Mouse (Mus musculus): ENCODE measurements around the gene Smc6. TPM values are rescaled to one million over a fixed set of nuclear protein-coding genes. Genes with fewer than 3 reads are reported as not detected.

Gene Smc6
- polyA plus RNA-seq, 1 experiment from 2014 or later, result 91.6 TPM

DNA sequence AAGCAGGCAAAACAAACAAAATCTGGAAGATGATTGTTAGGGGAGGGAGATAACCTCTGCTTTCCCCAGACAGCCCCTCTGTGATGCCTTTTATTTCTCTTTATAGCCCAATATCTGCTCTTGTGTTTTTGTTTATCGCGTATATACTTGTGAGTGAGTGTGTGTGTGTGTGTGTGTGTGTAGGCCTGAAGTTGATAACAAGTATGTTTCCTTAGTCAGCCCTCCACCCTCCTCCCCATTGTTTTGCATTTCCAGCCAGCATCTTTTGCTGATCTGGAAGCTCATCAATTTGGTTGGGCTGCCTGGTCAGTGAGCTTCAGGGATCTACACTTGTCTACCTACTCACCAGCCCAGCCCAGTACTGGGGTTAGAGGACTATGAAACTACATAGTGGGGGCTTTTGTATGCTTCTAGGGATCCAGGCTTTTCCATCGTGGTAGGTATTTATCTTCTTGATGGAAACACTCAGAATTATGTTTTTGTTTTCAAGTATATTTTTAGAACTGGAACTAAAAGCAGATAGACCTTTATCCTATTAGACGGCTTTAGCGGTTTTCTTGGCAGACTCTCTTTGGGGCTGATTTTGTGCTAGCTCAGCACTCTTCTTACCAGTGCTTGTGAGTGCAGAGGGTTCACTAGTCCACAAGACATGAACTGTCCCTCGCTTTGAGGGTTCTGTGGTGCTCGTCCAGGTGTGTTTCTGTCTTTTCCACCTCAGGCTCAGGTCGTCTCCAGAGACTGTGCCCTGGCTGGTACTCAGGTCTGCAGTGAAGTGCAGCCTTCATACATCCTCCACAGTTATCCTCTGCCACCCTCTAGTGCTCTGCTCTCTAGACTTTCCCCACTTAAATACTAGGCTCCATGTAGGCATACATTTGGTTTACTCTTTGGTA lies 41.3 kb downstream of the Smc6 start:
- H3K4me3 ChIP-seq, result no peak overlapping the region
- H3K4me1 ChIP-seq (replicated peaks), result no peaks in the 10 kb centered on the region
- no peaks in the 10 kb centered on the region for H3K9me3 ChIP-seq
- H3K27ac ChIP-seq (replicated peaks), result no peak overlapping the region
- H3K27me3 ChIP-seq, result no peaks in the 10 kb centered on the region
- peaks cover 54% of the 10 kb centered on the region for H3K36me3 ChIP-seq
- H3K9ac ChIP-seq, result no peak overlapping the region
- ATAC-seq (ENCODE audit: low FRiP score, low read depth), result no peak
- no peak overlapping the region for H3K4me2 ChIP-seq
- WGBS, result 92% methylated on average over 8 of the region's 8 CpGs

- H3K27me3 ChIP-seq, result no peaks in the 10 kb centered on the region
- no peak overlapping the region for H3K4me2 ChIP-seq
- H3K36me3 ChIP-seq, result peaks cover 47% of the 10 kb centered on the region
- H3K4me3 ChIP-seq, result no peak overlapping the region
- no peaks in the 10 kb centered on the region for H3K9me3 ChIP-seq
- no peak overlapping the region for H3K27ac ChIP-seq (replicated peaks)
- no peaks in the 10 kb centered on the region for H3K4me1 ChIP-seq (replicated peaks)
- WGBS, result 97% methylated on average over 2 of the region's 2 CpGs
- H3K9ac ChIP-seq, result no peak overlapping the region
- no peak for ATAC-seq (ENCODE audit: low FRiP score, low read depth)
Measured at GRCm38 (mm10) chr12:11311106-11311505, 45.4 kb downstream of the Smc6 start.

DNA sequence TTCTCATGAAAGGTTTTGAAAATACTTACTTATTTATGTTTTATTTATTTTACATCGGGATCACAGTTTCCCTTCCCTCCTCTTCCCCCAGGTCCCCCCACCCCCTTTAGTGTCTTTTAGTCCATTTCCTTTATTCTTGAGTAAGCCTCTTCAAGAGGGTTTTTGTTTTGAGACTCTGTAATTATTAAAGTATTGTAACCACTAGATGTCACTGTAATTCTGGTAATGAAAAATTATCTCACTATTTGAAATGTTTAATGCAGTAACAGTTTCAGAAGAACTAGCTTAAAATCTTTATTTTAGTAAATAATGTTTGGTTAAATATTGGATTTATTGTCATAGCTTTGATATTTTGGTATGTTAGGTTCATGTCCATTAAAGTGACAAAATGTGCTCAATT lies 48.2 kb downstream of the Smc6 start:
- WGBS, result 68% methylated on average over 1 of the region's 1 CpGs
- no peak for ATAC-seq (ENCODE audit: low FRiP score, low read depth)
- no peak overlapping the region for H3K4me3 ChIP-seq

DNA sequence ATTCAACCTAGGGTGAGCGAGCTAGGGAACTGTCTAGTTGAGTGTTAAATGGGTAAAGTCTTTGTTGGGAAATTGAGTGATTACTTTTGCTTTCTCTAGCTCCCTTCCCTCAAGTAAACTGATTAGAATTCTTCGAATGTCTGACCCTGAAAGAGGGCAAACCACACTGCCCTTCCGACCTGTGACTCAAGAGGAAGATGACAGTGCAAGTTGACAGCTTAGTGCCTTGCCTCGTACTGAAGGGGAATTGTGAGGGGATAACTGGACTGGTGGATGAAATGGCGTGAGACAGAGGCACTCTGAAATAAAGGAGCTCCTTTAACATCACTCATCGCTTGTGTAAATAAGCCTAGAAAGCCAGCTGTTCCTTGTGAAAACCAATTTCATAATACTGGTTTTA lies 52.0 kb downstream of the Smc6 start:
- no peak for ATAC-seq (ENCODE audit: low FRiP score, low read depth)
- 66% methylated on average over 6 of the region's 6 CpGs for WGBS

More for the DNA sequence above, 48.2 kb downstream of the Smc6 start:
- Histone ChIP-seq H3K4me1 (replicated peaks) (no peaks in the 10 kb centered on the region), H3K36me3 (peaks cover 40% of the 10 kb centered on the region), H3K4me2 (no peak overlapping the region), H3K9me3 (no peaks in the 10 kb centered on the region), H3K27ac (replicated peaks) (no peak overlapping the region), H3K9ac (no peak overlapping the region), H3K27me3 (no peaks in the 10 kb centered on the region)

GRCm38 (mm10) chr12:11324480-11324879 lies 58.8 kb downstream of the Smc6 start:
- Histone ChIP-seq H3K36me3 (no peaks in the 10 kb centered on the region), H3K27ac (replicated peaks) (no peak overlapping the region), H3K9ac (no peak overlapping the region), H3K27me3 (no peaks in the 10 kb centered on the region), H3K4me2 (no peak overlapping the region), H3K4me1 (replicated peaks) (no peaks in the 10 kb centered on the region), H3K9me3 (no peaks in the 10 kb centered on the region), H3K4me3 (no peak overlapping the region)
- no peak for ATAC-seq (ENCODE audit: low FRiP score, low read depth)
- 68% methylated on average over 4 of the region's 4 CpGs for WGBS

More for the DNA sequence above, 52.0 kb downstream of the Smc6 start:
- no peak overlapping the region for H3K4me3 ChIP-seq
- peaks cover 30% of the 10 kb centered on the region for H3K36me3 ChIP-seq
- H3K9me3 ChIP-seq, result no peaks in the 10 kb centered on the region
- no peak overlapping the region for H3K9ac ChIP-seq
- no peak overlapping the region for H3K27ac ChIP-seq (replicated peaks)
- no peaks in the 10 kb centered on the region for H3K27me3 ChIP-seq
- H3K4me2 ChIP-seq, result no peak overlapping the region
- H3K4me1 ChIP-seq (replicated peaks), result no peaks in the 10 kb centered on the region

DNA sequence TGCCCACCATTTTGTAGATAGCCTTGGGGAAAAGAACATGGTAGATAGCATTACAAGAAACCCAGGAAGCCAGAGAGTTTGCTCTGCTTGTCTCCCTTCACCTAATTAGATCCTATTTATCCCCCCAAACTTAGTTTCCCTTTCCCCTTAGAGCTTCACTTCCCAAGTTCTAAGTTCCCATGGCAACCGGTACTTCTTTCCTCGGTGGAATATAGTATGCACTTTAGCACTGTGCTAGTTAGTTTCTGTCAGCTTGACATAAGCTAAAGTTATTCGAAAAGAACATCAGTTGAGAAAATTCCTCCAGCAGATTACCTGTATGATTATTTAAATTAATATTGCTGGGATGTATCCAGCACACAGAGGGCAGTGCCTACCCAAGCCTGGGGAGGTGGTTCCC lies 60.8 kb downstream of the Smc6 start:
- no peak overlapping the region for H3K27ac ChIP-seq (replicated peaks)
- H3K9me3 ChIP-seq, result no peaks in the 10 kb centered on the region
- H3K4me2 ChIP-seq, result no peak overlapping the region
- H3K9ac ChIP-seq, result no peak overlapping the region
- no peak overlapping the region for H3K4me3 ChIP-seq
- ATAC-seq (ENCODE audit: low FRiP score, low read depth), result no peak
- 73% methylated on average over 3 of the region's 3 CpGs for WGBS
- no peaks in the 10 kb centered on the region for H3K4me1 ChIP-seq (replicated peaks)
- H3K27me3 ChIP-seq, result no peaks in the 10 kb centered on the region
- 0 out of 2 replicates have a peak, but pooled peaks cover 3% of the 10 kb centered on the region for H3K36me3 ChIP-seq

DNA sequence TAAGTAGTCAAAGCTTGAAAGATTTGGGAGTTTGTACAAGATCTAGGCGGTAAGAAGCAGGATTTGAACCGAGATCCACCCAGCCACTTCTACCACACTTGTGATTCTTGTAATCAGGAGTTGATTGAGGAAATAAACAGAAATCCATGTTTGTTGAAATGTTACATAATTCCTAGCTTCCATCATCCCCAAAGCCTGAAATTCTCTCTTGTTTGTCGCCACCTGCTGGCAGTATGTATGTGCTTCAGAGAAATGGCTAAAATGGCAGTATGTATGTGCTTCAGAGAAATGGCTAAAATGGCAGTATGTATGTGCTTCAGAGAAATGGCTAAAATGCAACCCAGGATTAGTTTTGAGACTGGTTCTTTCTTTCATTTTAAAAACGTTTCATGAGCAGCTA lies 71.2 kb downstream of the Smc6 start:
- no peak overlapping the region for H3K27ac ChIP-seq (replicated peaks)
- H3K27me3 ChIP-seq, result no peaks in the 10 kb centered on the region
- WGBS, result 46% methylated on average over 4 of the region's 4 CpGs
- no peak overlapping the region for H3K4me2 ChIP-seq
- no peaks in the 10 kb centered on the region for H3K4me1 ChIP-seq (replicated peaks)
- H3K36me3 ChIP-seq, result no peaks in the 10 kb centered on the region
- no peak for ATAC-seq (ENCODE audit: low FRiP score, low read depth)
- no peak overlapping the region for H3K4me3 ChIP-seq
- no peak overlapping the region for H3K9ac ChIP-seq
- no peaks in the 10 kb centered on the region for H3K9me3 ChIP-seq

DNA sequence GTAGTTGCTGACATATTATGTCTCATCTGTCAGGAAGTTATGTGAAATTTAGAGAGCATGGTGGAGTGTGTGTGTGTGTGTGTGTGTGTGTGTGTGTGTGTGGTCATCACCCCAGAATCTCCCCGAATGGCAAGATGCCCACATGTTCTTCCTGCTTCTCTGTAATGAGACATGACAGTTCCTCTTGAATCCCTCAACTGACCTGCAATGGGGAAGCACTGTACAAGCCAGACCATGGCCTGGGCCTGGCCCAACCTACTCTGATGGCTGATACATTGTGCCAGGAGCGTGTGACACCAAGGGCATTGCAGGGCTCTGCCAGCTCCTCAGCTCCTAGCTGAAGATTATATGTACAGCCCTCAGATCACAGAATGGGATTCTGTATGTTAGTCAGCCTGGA lies 72.6 kb downstream of the Smc6 start:
- 94% methylated on average over 2 of the region's 2 CpGs for WGBS

GRCm38 (mm10) chr12:11342020-11342600 lies 76.4 kb downstream of the Smc6 start:
- Histone ChIP-seq H3K27ac (replicated peaks) (no peak overlapping the region), H3K9ac (no peak overlapping the region), H3K36me3 (no peaks in the 10 kb centered on the region), H3K9me3 (no peaks in the 10 kb centered on the region), H3K4me2 (no peak overlapping the region), H3K4me1 (replicated peaks) (no peaks in the 10 kb centered on the region), H3K27me3 (no peaks in the 10 kb centered on the region), H3K4me3 (no peak overlapping the region)
- 82% methylated on average over 6 of the region's 6 CpGs for WGBS
- no peak for ATAC-seq (ENCODE audit: low FRiP score, low read depth)

More for the DNA sequence above, 72.6 kb downstream of the Smc6 start:
- no peaks in the 10 kb centered on the region for H3K4me1 ChIP-seq (replicated peaks)
- H3K9ac ChIP-seq, result no peak overlapping the region
- no peak overlapping the region for H3K27ac ChIP-seq (replicated peaks)
- H3K4me2 ChIP-seq, result no peak overlapping the region
- H3K4me3 ChIP-seq, result no peak overlapping the region
- no peak for ATAC-seq (ENCODE audit: low FRiP score, low read depth)
- no peaks in the 10 kb centered on the region for H3K36me3 ChIP-seq
- no peaks in the 10 kb centered on the region for H3K9me3 ChIP-seq
- H3K27me3 ChIP-seq, result no peaks in the 10 kb centered on the region

- 67% methylated on average over 2 of the region's 2 CpGs for WGBS
- Histone ChIP-seq H3K27ac (replicated peaks) (no peak overlapping the region), H3K36me3 (no peaks in the 10 kb centered on the region), H3K27me3 (no peaks in the 10 kb centered on the region), H3K9me3 (no peaks in the 10 kb centered on the region), H3K4me1 (replicated peaks) (no peaks in the 10 kb centered on the region; the same call in 1 of the 2 replicates), H3K4me2 (no peak overlapping the region), H3K9ac (no peak overlapping the region), H3K4me3 (no peak overlapping the region)
- ATAC-seq (ENCODE audit: low FRiP score, low read depth), result no peak
Measured at GRCm38 (mm10) chr12:11345963-11346362, 80.3 kb downstream of the Smc6 start.

DNA sequence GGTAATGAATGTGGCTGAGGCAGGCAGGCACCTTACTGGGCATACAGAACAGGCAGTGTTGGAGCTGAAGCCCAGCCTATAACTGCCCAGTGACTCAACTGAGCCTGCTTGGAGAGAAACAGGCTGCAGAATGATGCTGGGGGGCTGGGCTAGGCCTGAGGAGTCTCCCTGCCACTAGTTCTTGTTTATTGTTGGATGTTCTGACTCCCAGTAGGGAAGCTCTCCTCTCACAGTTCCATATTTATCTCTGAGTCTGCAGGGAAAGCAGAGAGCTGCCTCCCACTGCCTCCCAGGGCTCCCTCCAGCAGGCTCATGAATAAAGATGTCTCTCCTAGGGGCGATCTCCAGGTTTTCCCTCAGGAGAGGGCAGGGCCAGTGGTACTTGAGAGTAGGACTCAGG lies 82.7 kb downstream of the Smc6 start:
- H3K4me2 ChIP-seq, result no peak overlapping the region
- no peak overlapping the region for H3K27ac ChIP-seq (replicated peaks)
- no peaks in the 10 kb centered on the region for H3K9me3 ChIP-seq
- no peaks in the 10 kb centered on the region for H3K27me3 ChIP-seq
- no peak overlapping the region for H3K4me3 ChIP-seq
- H3K36me3 ChIP-seq, result no peaks in the 10 kb centered on the region
- H3K9ac ChIP-seq, result no peak overlapping the region
- 0 out of 2 replicates have a peak, but pooled peaks have one; percentile 21 for ATAC-seq (ENCODE audit: low FRiP score, low read depth)
- no peaks in the 10 kb centered on the region; the same call in 1 of the 2 replicates for H3K4me1 ChIP-seq (replicated peaks)
- WGBS, result 0% methylated on average over 1 of the region's 1 CpGs

GRCm38 (mm10) chr12:11349870-11350269 lies 84.2 kb downstream of the Smc6 start:
- 61% methylated on average over 5 of the region's 5 CpGs for whole genome bisulfite sequencing
- no peaks in the 10 kb centered on the region for H3K9me3 ChIP-seq
- no peaks in the 10 kb centered on the region for H3K27me3 ChIP-seq
- H3K27ac ChIP-seq (replicated peaks), result no peak overlapping the region
- H3K36me3 ChIP-seq, result no peaks in the 10 kb centered on the region
- no peak for ATAC-seq (ENCODE audit: low FRiP score, low read depth)
- no peak overlapping the region for H3K9ac ChIP-seq
- no peak overlapping the region for H3K4me2 ChIP-seq
- H3K4me3 ChIP-seq, result no peak overlapping the region
- no peaks in the 10 kb centered on the region; the same call in 1 of the 2 replicates for H3K4me1 ChIP-seq (replicated peaks)

Measured in hindbrain, embryonic 15.5 days (tissue).